Mouse (Mus musculus) C2C12 (cell line): ENCODE measurements at regions not wholly inside any gene's neighbourhood (a gene's known extent, or its start where the extent isn't known, plus 50 kb on each side); places are given as distances from the start of the nearest gene placed in this dataset.

Source experiments
- CEBPB ChIP-seq: IDR thresholded peaks from one replicate; pipeline ENCODE4 v1.6.1; 2011; ENCODE audit warnings: low read depth, mild to moderate bottlenecking, control low read depth, moderate library complexity
- CTCF ChIP-seq: IDR thresholded peaks from one replicate; pipeline ENCODE4 v1.5.1; 2011; ENCODE audit not compliant: control insufficient read depth, insufficient read depth, insufficient read length
- FOSL1 ChIP-seq: IDR thresholded peaks from one replicate; pipeline ENCODE4 v1.8.0; 2011; ENCODE audit warnings: mild to moderate bottlenecking, low read length; ENCODE audit not compliant: poor library complexity, insufficient read depth, severe bottlenecking
- MAX ChIP-seq: IDR thresholded peaks from one replicate; pipeline ENCODE4 v1.6.1; 2011; ENCODE audit warnings: mild to moderate bottlenecking, control low read depth
- MYOD1 ChIP-seq: IDR thresholded peaks from one replicate; pipeline ENCODE4 v1.6.1; 2011; ENCODE audit warnings: low read depth; ENCODE audit not compliant: control insufficient read depth, insufficient read length
- MYOG ChIP-seq: IDR thresholded peaks from one replicate; pipeline ENCODE4 v1.6.1; 2011; ENCODE audit not compliant: control insufficient read depth, insufficient read length; ENCODE audit errors: extremely low read depth
- USF1 ChIP-seq: IDR thresholded peaks from one replicate; pipeline ENCODE4 v1.6.1; 2011; ENCODE audit warnings: low read depth, mild to moderate bottlenecking, control low read depth, moderate library complexity

- TF ChIP-seq MAX (no peak), CTCF (no peak), USF1 (no peak), MYOD1 (no peak), FOSL1 (no peak), MYOG (no peak), CEBPB (no peak)
Observed at GRCm38 (mm10) chr13:11205216-11205786, 844.7 kb upstream of the Chrm3 start.
